Mouse (Mus musculus) limb, embryonic 12.5 days (tissue): ENCODE data around the gene Pax1. TPM values are rescaled to one million over a fixed set of nuclear protein-coding genes. Genes with fewer than 3 reads are reported as not detected.

Experiments
- ATAC-seq: fragments of 200-750 bp; cut with Nextera tagmentation; 2 replicates; pipeline ENCODE4 v1.8.0; 2017; ENCODE audit warnings: low read depth, moderate TSS enrichment; ENCODE audit not compliant: insufficient number of reproducible peaks, insufficient read depth, low FRiP score, low TSS enrichment
- H3K27ac ChIP-seq: fragments of 300-500 bp; sonication (generic); 2 replicates; pipeline ENCODE4 v1.5.1; 2016; ENCODE audit warnings: mild to moderate bottlenecking, moderate library complexity
- H3K27me3 ChIP-seq: fragments of 300-500 bp; sonication (generic); 2 replicates; pipeline ENCODE4 v1.6.1; 2016; ENCODE audit warnings: mild to moderate bottlenecking, moderate library complexity
- H3K36me3 ChIP-seq: fragments of 300-500 bp; sonication (generic); 2 replicates; pipeline ENCODE4 v1.6.1; 2016; ENCODE audit warnings: mild to moderate bottlenecking, moderate library complexity
- H3K4me1 ChIP-seq: fragments of 300-500 bp; sonication (generic); replicated peaks from 2 replicates; pipeline ENCODE4 v1.6.1; 2016
- H3K4me2 ChIP-seq: fragments of 300-500 bp; sonication (generic); 2 replicates; pipeline ENCODE4 v1.6.1; 2016; ENCODE audit warnings: mild to moderate bottlenecking, moderate library complexity
- H3K4me3 ChIP-seq: fragments of 300-500 bp; sonication (generic); replicated peaks from 2 replicates; pipeline ENCODE4 v1.5.1; 2016; ENCODE audit warnings: mild to moderate bottlenecking
- H3K9ac ChIP-seq: fragments of 300-500 bp; sonication (generic); replicated peaks from 2 replicates; pipeline ENCODE4 v1.6.1; 2016; ENCODE audit warnings: mild to moderate bottlenecking, moderate library complexity
- H3K9me3 ChIP-seq: fragments of 300-500 bp; sonication (generic); 2 replicates; pipeline ENCODE4 v1.6.1; 2016; ENCODE audit warnings: mild to moderate bottlenecking, moderate library complexity
- WGBS: fragments of 180-500 bp; shearing (Covaris S2); methylation state at CpG from one replicate; pipeline ENCODE4 v1.1.7; 2016; 5-methylcytosine and 5-hydroxymethylcytosine counted together
- polyA plus RNA-seq: library from polyadenylated mRNA; unstranded; fragments of >200 nt; fragmentation: Nextera tagmentation; extraction: Ambion mirVana; gene quantifications from 2 replicates; pipeline ENCODE4 v1.2.1, GENCODE M21; 2016

The Pax1 gene
- polyA plus RNA-seq = 0.76 and 1.9 TPM in 2 replicates

GRCm38 (mm10) chr2:147361581-147361980, at the start of gene Pax1:
Pax1 (plus strand) TSS chr2:147361925.
- no peak within 1 kb of the TSS for H3K27ac ChIP-seq
- peaks cover 94% of the 10 kb centered on the region for H3K27me3 ChIP-seq
- WGBS = 1% methylated on average over 18 of the region's 18 CpGs
- H3K4me2 ChIP-seq = peak within 1 kb of the TSS; percentile 35
- no peaks in the 10 kb centered on the region for H3K9me3 ChIP-seq
- H3K4me1 ChIP-seq = peaks cover 11% of the 10 kb centered on the region
- no peak for ATAC-seq
- peak within 1 kb of the TSS; percentile 18 for H3K4me3 ChIP-seq
- H3K9ac ChIP-seq = no peak within 1 kb of the TSS
- no peaks in the 10 kb centered on the region for H3K36me3 ChIP-seq

GRCm38 (mm10) chr2:147321036-147321435, 40.7 kb upstream of the Pax1 start:
- 14% methylated on average over 9 of the region's 9 CpGs for WGBS
- Histone ChIP-seq H3K4me3 (no peak overlapping the region), H3K4me1 (no peaks in the 10 kb centered on the region), H3K36me3 (no peaks in the 10 kb centered on the region), H3K27ac (no peak overlapping the region), H3K9me3 (no peaks in the 10 kb centered on the region), H3K4me2 (no peak overlapping the region), H3K27me3 (peaks cover 40% of the 10 kb centered on the region), H3K9ac (no peak overlapping the region)
- ATAC-seq = no peak

GRCm38 (mm10) chr2:147325178-147325577, 36.5 kb upstream of the Pax1 start:
- Histone ChIP-seq H3K27me3 (peaks cover 26% of the 10 kb centered on the region), H3K9ac (no peak overlapping the region), H3K36me3 (no peaks in the 10 kb centered on the region), H3K4me3 (no peak overlapping the region), H3K4me1 (no peaks in the 10 kb centered on the region), H3K9me3 (no peaks in the 10 kb centered on the region), H3K27ac (no peak overlapping the region), H3K4me2 (no peak overlapping the region)
- WGBS = 87% methylated on average over 2 of the region's 2 CpGs
- no peak for ATAC-seq

GRCm38 (mm10) chr2:147332731-147333130, 29.0 kb upstream of the Pax1 start:
- ATAC-seq = no peak

GRCm38 (mm10) chr2:147338729-147339128, 23.0 kb upstream of the Pax1 start:
- no peak overlapping the region for H3K9ac ChIP-seq
- ATAC-seq = no peak
- no peak overlapping the region for H3K4me3 ChIP-seq
- WGBS = 55% methylated on average over 15 of the region's 15 CpGs
- H3K4me2 ChIP-seq = no peak overlapping the region
- peaks cover 7% of the 10 kb centered on the region; the same call in 1 of the 2 replicates for H3K27me3 ChIP-seq
- H3K9me3 ChIP-seq = no peaks in the 10 kb centered on the region
- no peaks in the 10 kb centered on the region for H3K36me3 ChIP-seq
- H3K27ac ChIP-seq = 0 out of 2 replicates have a peak overlapping the region, but pooled peaks have one; percentile 4
- H3K4me1 ChIP-seq = peaks cover 5% of the 10 kb centered on the region; the same call in 1 of the 2 replicates

More at GRCm38 (mm10) chr2:147332731-147333130, 29.0 kb upstream of the Pax1 start:
- H3K27ac ChIP-seq = no peak overlapping the region
- H3K36me3 ChIP-seq = no peaks in the 10 kb centered on the region
- H3K9me3 ChIP-seq = no peaks in the 10 kb centered on the region
- 84% methylated on average over 2 of the region's 2 CpGs for WGBS
- no peak overlapping the region for H3K4me2 ChIP-seq
- H3K27me3 ChIP-seq = no peaks in the 10 kb centered on the region
- 0 out of 2 replicates have a peak, but pooled peaks cover 4% of the 10 kb centered on the region for H3K4me1 ChIP-seq
- H3K9ac ChIP-seq = no peak overlapping the region
- H3K4me3 ChIP-seq = no peak overlapping the region

GRCm38 (mm10) chr2:147339796-147340195, 21.9 kb upstream of the Pax1 start:
- no peak for ATAC-seq
- 66% methylated on average over 4 of the region's 4 CpGs for WGBS
- Histone ChIP-seq H3K27ac (no peak overlapping the region), H3K27me3 (peaks cover 8% of the 10 kb centered on the region), H3K4me2 (no peak overlapping the region), H3K4me1 (peaks cover 5% of the 10 kb centered on the region; the same call in 1 of the 2 replicates), H3K9ac (no peak overlapping the region), H3K4me3 (no peak overlapping the region), H3K36me3 (no peaks in the 10 kb centered on the region), H3K9me3 (no peaks in the 10 kb centered on the region)

- peaks cover 15% of the 10 kb centered on the region for H3K27me3 ChIP-seq
- no peak overlapping the region for H3K4me3 ChIP-seq
- no peaks in the 10 kb centered on the region for H3K9me3 ChIP-seq
- H3K4me1 ChIP-seq = peaks cover 5% of the 10 kb centered on the region; the same call in 1 of the 2 replicates
- WGBS = 15% methylated on average over 2 of the region's 2 CpGs
- no peak overlapping the region for H3K4me2 ChIP-seq
- no peak for ATAC-seq
- H3K36me3 ChIP-seq = no peaks in the 10 kb centered on the region
- H3K9ac ChIP-seq = no peak overlapping the region
- H3K27ac ChIP-seq = no peak overlapping the region
These were observed 19.5 kb upstream of the Pax1 start for GRCm38 (mm10) chr2:147342198-147342597.

- no peak overlapping the region for H3K4me3 ChIP-seq
- peaks cover 94% of the 10 kb centered on the region for H3K27me3 ChIP-seq
- no peak for ATAC-seq
- H3K9me3 ChIP-seq = no peaks in the 10 kb centered on the region
- no peak overlapping the region for H3K9ac ChIP-seq
- WGBS = 3% methylated on average over 4 of the region's 4 CpGs
- no peaks in the 10 kb centered on the region for H3K36me3 ChIP-seq
- 0 out of 2 replicates have a peak, but pooled peaks cover under 1% of the 10 kb centered on the region for H3K4me1 ChIP-seq
- no peak overlapping the region for H3K27ac ChIP-seq
- H3K4me2 ChIP-seq = no peak overlapping the region
These were observed 2.0 kb upstream of the Pax1 start for GRCm38 (mm10) chr2:147359716-147360115.

GRCm38 (mm10) chr2:147360401-147360800, 1.3 kb upstream of the Pax1 start:
- 2% methylated on average over 7 of the region's 7 CpGs for WGBS
- Histone ChIP-seq H3K4me1 (peaks cover 7% of the 10 kb centered on the region), H3K4me3 (no peak overlapping the region), H3K4me2 (no peak overlapping the region), H3K9ac (no peak overlapping the region), H3K36me3 (no peaks in the 10 kb centered on the region), H3K9me3 (no peaks in the 10 kb centered on the region), H3K27me3 (peaks cover 94% of the 10 kb centered on the region), H3K27ac (no peak overlapping the region)
- no peak for ATAC-seq

GRCm38 (mm10) chr2:147360856-147361255, 869 bp upstream of the Pax1 start:
- no peak for ATAC-seq
- H3K9me3 ChIP-seq = no peaks in the 10 kb centered on the region
- no peak overlapping the region for H3K4me3 ChIP-seq
- no peaks in the 10 kb centered on the region for H3K36me3 ChIP-seq
- no peak overlapping the region for H3K9ac ChIP-seq
- under 1% methylated on average over 5 of the region's 5 CpGs for WGBS
- H3K27ac ChIP-seq = no peak overlapping the region
- H3K27me3 ChIP-seq = peaks cover 94% of the 10 kb centered on the region
- no peak overlapping the region for H3K4me2 ChIP-seq
- H3K4me1 ChIP-seq = peaks cover 11% of the 10 kb centered on the region

GRCm38 (mm10) chr2:147362316-147362715, 591 bp downstream of the Pax1 start:
- Histone ChIP-seq H3K27ac (no peak overlapping the region), H3K4me2 (peak overlapping the region; percentile 35), H3K9ac (no peak overlapping the region), H3K4me1 (peaks cover 11% of the 10 kb centered on the region), H3K9me3 (no peaks in the 10 kb centered on the region), H3K36me3 (no peaks in the 10 kb centered on the region), H3K4me3 (peak overlapping the region; percentile 18), H3K27me3 (peaks cover 95% of the 10 kb centered on the region)
- peak; percentile 24; the same call in 1 of the 2 replicates for ATAC-seq
- under 1% methylated on average over 18 of the region's 18 CpGs for whole genome bisulfite sequencing
